Mouse (Mus musculus): ENCODE measurements around the gene Frmd7.

Frmd7 gene

DNA sequence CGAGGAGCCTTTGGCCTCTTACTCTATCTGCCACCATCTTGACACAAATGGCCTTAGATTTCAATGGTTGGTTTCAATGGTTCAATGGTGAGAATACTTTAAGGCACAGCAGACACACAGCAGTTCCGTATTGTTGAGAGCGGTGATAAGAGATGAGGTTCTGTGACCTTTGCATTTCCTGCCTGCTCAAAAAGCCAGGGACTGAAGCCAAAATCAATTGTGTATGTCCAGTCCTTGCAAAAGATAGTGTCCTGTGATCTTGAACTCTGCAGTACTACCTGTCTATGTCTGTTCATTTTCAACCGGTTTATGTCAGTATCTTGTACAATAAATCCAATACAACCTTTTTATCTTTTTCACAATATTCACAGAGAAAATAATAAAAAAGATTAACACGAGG lies 77.8 kb downstream of the Frmd7 start:
- no peak for DNase-seq (ENCODE audit: low spot score in 2 of 2)

- no peak for DNase-seq (ENCODE audit: low spot score in 2 of 2)
Observed at GRCm38 (mm10) chrX:50863771-50864170, 78.7 kb downstream of the Frmd7 start.

DNA sequence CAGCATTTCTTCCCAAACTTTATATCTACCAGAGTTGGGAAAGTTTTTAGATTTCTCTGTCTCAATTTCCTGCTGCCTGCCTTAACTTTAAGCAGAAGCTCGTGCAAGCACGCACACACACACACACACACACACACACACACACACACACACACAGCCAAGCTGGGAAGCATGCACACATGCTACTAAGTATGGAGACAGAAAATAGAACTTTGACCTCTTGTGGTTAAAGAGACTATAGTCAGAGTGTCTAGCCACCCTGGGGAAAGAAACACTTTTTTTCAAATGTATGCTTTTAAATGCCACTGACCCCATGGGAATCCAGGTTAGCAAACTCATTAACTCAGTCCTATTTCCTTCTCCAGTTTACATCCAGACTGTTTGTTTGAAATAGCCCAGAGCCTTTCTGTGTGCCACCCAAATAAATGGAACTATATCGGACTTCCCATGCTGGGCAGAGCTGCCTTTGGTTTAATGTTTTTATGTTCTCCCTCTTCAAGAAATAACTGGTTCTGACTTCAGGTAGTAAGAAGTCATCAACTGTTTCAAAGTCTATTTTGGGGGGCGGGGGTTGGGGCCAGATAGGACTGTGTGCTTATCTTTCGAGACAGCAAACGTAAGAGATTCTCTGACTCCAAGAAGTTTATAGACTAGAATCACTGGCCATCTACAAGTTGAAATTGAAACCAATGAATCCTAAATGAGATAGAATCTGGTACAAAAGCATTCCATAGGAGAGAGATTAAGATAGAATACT lies 91.9 kb downstream of the Frmd7 start:
- DNase-seq (ENCODE audit: low spot score in 2 of 2) = no peak

Measured in natural killer cell, adult 2 months (primary cell).